Mouse (Mus musculus) liver, embryonic 18 days (tissue): ENCODE measurements around the gene Tsr2. TPM values are rescaled to one million over a fixed set of nuclear protein-coding genes. Genes with fewer than 3 reads are reported as not detected.

Source experiments
- polyA plus RNA-seq: library from polyadenylated mRNA; depleted of rRNA; stranded (reverse); fragments of >200 nt; gene quantifications from 2 replicates; pipeline ENCODE4 v1.2.3, GENCODE M21; 2012; rRNA removed

Gene Tsr2
- polyA plus RNA-seq, result 6.0 and 6.3 TPM in 2 replicates

DNA sequence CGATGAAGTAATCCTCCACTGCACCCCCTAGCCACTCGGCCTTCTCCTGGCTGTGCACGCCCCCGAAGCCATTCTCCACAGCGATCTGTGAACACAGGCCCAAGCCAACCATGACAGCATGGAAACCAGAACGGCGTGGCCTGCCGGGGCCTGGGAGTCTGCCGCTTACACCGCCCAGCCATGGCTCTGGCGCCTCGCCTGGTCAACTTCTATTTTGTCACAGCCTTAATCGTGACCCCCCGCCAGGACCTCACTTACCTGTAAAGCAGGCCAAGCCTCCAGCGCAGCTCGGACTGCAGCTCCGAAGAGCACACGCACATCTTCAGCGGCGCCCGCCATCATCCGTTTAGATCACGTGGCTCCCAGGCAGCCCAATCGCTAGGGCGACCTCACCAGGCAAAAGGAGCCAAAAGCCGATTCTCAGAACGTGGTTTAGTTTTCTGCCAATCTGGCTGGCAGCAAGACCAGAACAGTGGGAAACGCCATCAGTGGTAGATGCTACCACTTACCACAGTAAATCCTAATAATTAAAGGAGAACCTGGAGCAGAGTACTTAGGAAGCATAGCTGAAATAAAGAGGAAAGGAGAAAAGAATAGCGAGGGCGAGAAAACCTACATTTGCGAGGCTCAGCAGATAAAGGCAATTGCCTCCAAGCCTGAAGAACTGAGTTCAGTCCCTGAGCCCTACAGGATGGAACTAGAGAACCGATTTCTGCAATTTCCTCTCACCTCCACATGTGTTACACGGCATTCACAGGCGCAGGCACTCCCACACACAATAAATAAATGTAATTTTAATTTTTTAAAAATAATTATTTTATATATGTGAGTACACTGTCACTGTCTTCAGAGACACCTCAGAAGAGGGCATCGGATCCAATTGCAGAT is at the start of gene Tsr2:
Gene Tsr2 (minus strand): TSS at position 373 of the 888 bp plus-strand sequence.

DNA sequence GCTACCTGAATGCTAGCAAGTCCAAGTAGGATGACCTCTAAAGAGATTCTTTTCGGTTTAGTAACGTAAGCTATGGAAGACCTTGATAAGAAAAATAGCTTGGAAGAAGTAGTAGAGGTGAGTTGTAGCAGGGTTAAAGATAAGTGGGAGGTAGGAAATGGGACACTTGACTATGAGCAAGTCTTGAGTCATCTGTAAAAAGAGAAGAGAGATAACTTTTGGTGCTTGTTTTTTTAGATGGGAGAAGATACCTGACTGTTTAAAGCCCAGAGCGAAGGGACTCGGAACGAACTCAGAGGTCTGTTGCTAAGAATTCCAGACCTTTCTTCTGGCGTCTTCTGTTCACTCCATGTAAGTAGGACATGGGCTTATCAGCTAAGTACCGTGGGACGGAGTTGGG is 50.5 kb downstream of the Tsr2 start, which contains the start of gene Fgd1:
Gene Fgd1 (plus strand): TSS at position 301 of the 400 bp plus-strand sequence.

Other genes with a start within 250 kb of the Tsr2 start
- gene Gnl3l, start 79.2 kb downstream of the Tsr2 start, polyA plus RNA-seq, result 4.4 and 5.0 TPM in 2 replicates
- 2.7 and 3.1 TPM in 2 replicates for gene Fgd1, start 50.4 kb downstream of the Tsr2 start, polyA plus RNA-seq
- 0.02 TPM in 2 replicates for gene Wnk3, start 101.5 kb upstream of the Tsr2 start, polyA plus RNA-seq
- 0.48 and 0.52 TPM in 2 replicates for gene Fam120c, start 247.6 kb upstream of the Tsr2 start, polyA plus RNA-seq